Mouse (Mus musculus) WW6 (cell line): ENCODE measurements at regions not wholly inside any gene's neighbourhood (a gene's known extent, or its start where the extent isn't known, plus 50 kb on each side); places are given as distances from the start of the nearest gene placed in this dataset.

Experiments used
- DNase-seq: peaks from one replicate; pipeline ENCODE4 v3.0.0-alpha.2; 2013; ENCODE audit warnings: low read depth, low spot score

- no peak for DNase-seq
These were observed 514.1 kb upstream of the Zfp462 start for GRCm38 (mm10) chr4:54430789-54431188.

- DNase-seq, result peak; percentile 34
These were observed 484.3 kb upstream of the Zfp462 start for GRCm38 (mm10) chr4:54460596-54460995.

GRCm38 (mm10) chr4:54469176-54469575, 475.7 kb upstream of the Zfp462 start:
- no peak for DNase-seq

GRCm38 (mm10) chr4:54470022-54471008, 474.5 kb upstream of the Zfp462 start:
- no peak for DNase-seq

DNA sequence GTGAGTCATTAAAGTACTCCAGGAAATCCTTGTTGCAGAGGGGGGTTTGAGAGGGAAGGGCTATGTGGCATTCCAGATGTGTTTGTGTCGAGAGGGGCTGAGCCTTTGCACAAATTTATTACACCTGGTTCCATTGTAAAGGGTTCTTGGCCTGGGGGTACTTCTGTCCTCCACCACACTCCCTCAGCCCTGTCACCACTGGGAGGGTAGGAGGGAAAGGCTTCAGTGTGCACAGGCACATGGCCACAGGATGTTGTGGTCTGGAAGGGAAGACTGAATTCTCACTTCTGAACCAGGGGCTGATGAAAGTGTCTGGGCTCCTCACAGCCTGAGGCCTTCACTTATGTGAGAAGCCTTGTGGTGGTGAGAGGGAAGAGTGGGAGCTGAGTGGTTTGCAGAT, 473.8 kb upstream of the Zfp462 start:
- DNase-seq, result no peak

DNA sequence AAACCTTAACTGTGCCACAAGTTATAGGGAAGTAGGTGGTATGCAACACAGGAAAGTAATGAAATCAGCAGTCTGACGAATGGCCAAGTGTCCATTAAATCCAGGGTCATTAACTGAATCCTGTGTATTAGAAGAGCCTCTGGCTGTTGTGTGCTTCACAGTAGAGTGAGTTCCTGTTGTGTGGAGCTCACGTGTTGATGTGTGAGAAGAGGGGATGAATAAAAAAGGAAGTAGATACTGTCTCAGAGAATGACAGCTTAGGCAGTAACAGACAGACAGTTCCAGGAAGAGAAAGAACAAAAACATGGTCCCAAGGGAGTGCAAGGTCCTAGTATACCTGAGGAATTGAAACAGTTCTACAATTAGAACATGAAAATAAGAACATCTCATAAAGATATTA, 463.1 kb upstream of the Zfp462 start:
- no peak for DNase-seq

DNA sequence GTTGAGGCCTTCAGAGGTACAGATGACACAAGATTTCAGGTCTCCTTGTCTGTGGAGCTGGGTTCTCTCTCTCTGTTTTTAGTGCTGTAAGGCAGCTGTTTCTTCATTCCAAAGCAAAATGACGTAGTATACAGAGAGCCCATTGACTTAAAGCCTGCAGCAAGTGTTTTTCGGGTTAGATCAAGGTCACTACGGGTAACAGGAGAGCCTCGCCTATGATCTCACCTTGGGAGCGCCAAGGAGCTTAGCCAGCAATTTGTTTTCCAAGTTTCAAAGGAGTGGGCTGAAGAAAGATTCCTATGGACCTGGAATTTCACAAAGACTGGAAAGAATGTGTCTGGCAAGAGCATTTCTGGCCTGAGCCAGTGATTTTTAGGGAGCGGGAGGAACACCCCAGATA, 451.8 kb upstream of the Zfp462 start:
- no peak for DNase-seq

DNA sequence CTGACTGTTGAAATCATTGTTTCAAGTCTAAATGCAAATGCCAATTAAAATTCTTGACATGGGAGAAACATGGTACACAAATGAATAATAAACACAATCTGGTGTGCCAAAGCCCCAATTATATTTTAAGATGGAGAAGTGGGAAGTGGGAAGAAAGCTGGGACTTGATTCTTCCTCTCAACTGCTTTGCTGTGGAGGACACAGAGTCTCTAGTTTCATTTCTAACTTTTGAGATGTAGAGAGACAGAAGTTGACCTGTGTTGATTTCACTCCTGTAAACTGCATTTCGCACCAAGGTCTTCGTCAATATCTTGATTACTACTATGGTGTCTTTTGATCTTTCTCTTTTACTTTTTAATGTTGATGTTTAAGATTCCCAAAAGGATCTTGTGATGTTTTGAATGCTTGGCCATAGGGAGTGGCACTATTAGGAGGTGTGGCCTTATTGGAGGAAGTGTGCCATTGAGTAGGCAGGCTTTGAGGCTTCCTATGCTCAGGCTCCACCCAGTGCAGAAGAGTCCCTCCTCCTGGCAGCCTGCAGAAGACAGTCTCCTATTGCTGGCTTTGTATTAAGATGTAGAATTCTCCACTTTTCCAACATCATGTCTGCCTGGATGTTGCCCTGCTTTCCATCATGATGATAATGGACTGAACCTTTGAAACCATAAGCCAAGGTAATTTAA, 447.4 kb upstream of the Zfp462 start:
- no peak for DNase-seq

DNA sequence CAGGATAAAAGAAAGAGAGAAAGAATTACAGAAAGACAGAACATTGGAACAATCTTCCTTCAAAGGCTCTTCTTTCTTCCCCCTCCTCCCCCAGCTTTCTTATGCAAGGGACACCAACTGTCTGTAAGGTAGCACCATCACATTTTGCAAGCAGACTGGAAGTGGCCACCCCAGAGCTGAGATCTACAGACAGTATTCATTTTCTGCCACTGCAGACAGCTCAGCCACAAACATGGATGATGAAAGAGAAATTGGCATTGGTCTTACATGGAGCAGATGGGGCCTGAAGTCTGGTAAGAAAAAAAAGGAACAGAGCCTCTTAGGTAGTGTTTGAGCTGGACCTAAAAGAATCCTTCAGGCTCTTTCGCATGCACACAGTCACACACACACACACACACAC, 428.9 kb upstream of the Zfp462 start:
- no peak for DNase-seq

DNA sequence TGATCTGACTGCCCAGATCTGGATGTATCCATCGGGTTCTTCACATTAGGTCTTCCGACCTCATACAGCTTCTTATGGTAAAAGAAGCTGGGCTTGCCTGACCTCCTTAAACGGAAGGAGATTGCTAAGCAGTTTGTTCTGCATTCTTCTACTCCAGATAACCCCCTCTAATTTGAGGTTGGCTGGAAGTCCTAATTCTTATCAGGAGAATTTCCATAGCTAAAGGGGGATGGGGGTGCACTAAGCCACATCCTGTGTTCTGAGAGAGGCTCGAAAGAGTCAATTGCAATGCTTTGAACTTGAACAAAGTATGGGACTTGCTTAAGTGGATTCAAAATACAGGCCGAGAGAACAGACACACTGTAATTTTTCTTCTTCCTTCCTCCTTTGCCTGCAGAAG, 421.6 kb upstream of the Zfp462 start:
- no peak for DNase-seq

DNA sequence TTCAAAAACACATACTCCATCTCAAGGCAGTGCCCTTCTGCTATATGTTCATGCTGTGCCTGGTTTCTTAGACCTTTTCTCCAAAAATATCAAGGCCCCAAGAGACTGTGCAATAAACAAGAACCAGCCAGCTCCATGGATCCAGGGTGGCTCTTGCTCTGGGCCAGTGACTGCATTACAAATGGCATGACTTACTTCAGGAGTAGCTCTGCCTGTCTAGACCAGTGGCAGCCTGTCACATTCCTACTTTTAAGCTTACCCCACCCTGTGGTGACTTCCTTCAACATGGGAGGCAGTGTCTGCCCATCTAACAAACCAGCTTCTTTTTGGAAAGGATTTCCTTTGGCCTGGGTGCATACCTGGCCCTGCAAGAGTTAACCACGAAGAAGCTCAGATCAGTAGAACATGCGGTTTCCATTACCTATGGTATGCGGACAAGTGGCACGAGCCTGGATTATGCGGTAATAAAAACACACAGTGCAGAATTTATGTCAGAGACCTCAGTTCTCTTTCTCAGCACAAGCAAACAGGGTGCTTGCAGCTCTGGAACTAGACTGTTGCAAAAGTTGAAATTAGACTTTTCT, 418.8 kb upstream of the Zfp462 start:
- no peak for DNase-seq

- no peak for DNase-seq
These were observed 417.2 kb upstream of the Zfp462 start for GRCm38 (mm10) chr4:54527660-54528059.

- DNase-seq, result no peak
These were observed 413.1 kb upstream of the Zfp462 start for GRCm38 (mm10) chr4:54531739-54532138.

GRCm38 (mm10) chr4:54533846-54534245, 411.0 kb upstream of the Zfp462 start:
- DNase-seq, result no peak

DNA sequence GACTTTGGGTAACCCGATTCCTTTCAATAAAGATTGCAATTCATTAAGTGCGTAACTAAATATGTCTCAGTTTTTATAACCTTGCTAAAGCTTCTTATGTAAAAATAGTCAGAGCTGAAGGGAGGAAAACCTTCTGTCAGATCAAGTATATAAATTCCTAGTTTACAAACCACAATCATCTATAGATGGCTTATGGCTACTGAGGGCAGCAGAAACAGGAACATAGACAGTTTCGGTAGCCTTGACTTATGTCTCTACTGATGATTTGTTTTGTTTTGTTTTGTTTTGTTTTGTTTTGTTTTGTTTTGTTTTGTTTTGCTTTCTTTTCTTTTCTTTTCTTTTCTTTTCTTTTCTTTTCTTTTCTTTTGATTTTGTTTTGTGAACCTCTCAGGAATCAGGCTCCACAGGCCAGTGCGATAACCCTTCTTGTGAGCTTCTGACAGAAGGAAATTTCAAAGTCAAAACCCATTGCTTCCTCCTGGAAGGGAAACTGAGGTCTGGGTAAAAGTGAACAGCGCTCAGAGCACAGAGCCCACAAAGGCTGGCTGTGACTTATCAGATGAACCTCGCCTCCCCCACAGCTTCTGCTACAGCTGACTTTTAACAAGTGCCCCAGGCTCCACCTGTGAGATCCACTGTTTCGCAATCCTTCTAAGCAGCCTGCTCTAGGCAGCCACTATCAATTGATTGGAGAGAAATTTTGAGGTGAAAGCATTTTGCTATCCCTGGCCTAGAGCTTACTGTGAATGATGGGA, 391.8 kb upstream of the Zfp462 start:
- no peak for DNase-seq

- DNase-seq, result no peak
These were observed 381.8 kb upstream of the Zfp462 start for GRCm38 (mm10) chr4:54563075-54563474.

- no peak for DNase-seq
These were observed 371.7 kb upstream of the Zfp462 start for GRCm38 (mm10) chr4:54573185-54573584.

- DNase-seq, result no peak
These were observed 357.7 kb upstream of the Zfp462 start for GRCm38 (mm10) chr4:54587197-54587596.

GRCm38 (mm10) chr4:54588704-54589103, 356.1 kb upstream of the Zfp462 start:
- no peak for DNase-seq

DNA sequence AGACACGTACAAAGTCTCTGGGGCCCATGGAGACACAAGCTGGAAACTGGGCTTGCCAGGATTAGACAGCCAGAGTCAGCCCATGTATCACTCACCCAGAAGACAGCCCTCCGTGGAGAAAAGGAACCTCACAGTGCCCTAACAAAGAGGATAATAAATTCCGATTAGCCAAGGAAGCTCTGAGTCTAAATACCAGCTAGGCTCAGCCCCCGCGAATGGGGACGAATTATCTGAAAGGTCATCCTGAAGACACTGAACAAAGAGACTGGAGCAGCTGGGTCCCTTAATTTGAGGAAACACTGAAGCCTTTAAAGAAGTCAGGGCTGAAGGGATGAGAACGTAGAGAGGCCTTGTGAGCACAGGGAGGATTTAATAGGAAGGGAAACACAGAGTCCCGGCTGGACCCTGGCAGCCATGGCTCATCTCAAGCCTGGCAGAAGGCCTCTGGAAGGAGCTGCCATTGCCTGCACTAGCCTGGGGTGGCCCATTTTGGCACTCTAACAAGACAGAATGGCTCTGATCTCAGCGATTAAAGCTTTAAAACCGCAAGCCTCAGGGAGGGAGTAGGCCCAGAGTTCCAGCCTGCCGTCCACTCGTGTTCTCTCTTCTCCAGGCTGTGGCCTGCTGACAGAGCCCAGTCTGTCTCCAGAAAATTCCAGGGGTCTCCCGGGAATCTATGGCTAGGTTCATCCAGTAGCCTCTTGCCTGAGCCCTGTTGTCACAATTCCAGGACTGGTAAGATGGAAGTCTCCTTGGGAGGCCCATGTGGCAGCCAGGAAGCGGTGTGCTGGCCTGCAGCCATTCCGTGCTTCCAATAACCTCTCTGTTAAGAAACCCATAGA, 343.0 kb upstream of the Zfp462 start:
- DNase-seq, result no peak
